ENCODE assay signal across 8 mouse cellular contexts in genomic region chr2:154420942-154421731, GRCm38 (mm10). TPM values are rescaled to one million over a fixed set of nuclear protein-coding genes. Genes with fewer than 3 reads are reported as not detected.
DNase-seq lines count a peak whose midpoint lies in the region; ATAC-seq and TF ChIP-seq lines count a peak whose summit lies in the region.

No protein-coding gene starts in this region.

- TF ChIP-seq CTCF in brain, embryonic 14.5 days (IDR thresholded peaks at IDR 0.05; ENCODE audit: borderline replicate concordance, extremely low read depth, insufficient read depth, insufficient read length): no peak

- no peak overlapping the region for H3K9ac ChIP-seq in embryonic facial prominence, embryonic 14.5 days (ENCODE audit: low read depth, low read length)

- no peaks in the 10 kb centered on the region for H3K36me3 ChIP-seq in embryonic facial prominence, embryonic 14.5 days (ENCODE audit: control insufficient read depth, insufficient read depth, low read length)
- no peaks in the 10 kb centered on the region for H3K36me3 ChIP-seq in midbrain, embryonic 10.5 days

- H3K4me1 ChIP-seq in embryonic facial prominence, embryonic 14.5 days (ENCODE audit: control insufficient read depth, insufficient read depth, low read length): no peaks in the 10 kb centered on the region
- peaks cover 43% of the 10 kb centered on the region for H3K4me1 ChIP-seq in midbrain, embryonic 10.5 days

- H3K27ac ChIP-seq in embryonic facial prominence, embryonic 14.5 days (replicated peaks; ENCODE audit: low read depth, low read length): no peak overlapping the region; the same call in 1 of the 2 replicates
- H3K27ac ChIP-seq in midbrain, embryonic 10.5 days (replicated peaks): peak overlapping the region; percentile 87

- no peak for TF ChIP-seq POLR2A in brain, embryonic 14.5 days (IDR thresholded peaks at IDR 0.05; ENCODE audit: borderline replicate concordance, extremely low read depth, insufficient read depth, insufficient read length, poor library complexity, severe bottlenecking)

- ATAC-seq in embryonic facial prominence, embryonic 14.5 days (ENCODE audit: low read depth): peak; percentile 71
- ATAC-seq in frontal cortex, adult (ENCODE audit: low TSS enrichment): no peak

- peak; percentile 69 for DNase-seq in ES-CJ7 (ENCODE audit: low read depth, low spot score)
- peak; percentile 95 for DNase-seq in brain, embryonic 14.5 days (ENCODE audit: low read depth)
- DNase-seq in embryonic facial prominence, embryonic 14.5 days (ENCODE audit: low spot score): peak; percentile 63
- peak; percentile 82 for DNase-seq in midbrain, embryonic 10.5 days (ENCODE audit: low spot score)
- no peak for DNase-seq in spleen, adult 18-20 months
- DNase-seq in lung, postnatal 14 days: no peak
- no peak for DNase-seq in spleen, adult 12 weeks (ENCODE audit: low spot score)

- peaks cover 7% of the 10 kb centered on the region; the same call in 1 of the 2 replicates for H3K9me3 ChIP-seq in embryonic facial prominence, embryonic 14.5 days (ENCODE audit: control insufficient read depth, low read length)
- H3K9me3 ChIP-seq in midbrain, embryonic 10.5 days (replicated peaks): no peaks in the 10 kb centered on the region

- no peak overlapping the region for H3K4me2 ChIP-seq in embryonic facial prominence, embryonic 14.5 days (ENCODE audit: low read depth, low read length)

- WGBS in embryonic facial prominence, embryonic 14.5 days: 25% methylated on average over 7 of the region's 7 CpGs
- whole genome bisulfite sequencing in midbrain, embryonic 10.5 days: 25% methylated on average over 7 of the region's 7 CpGs

- H3K27me3 ChIP-seq in embryonic facial prominence, embryonic 14.5 days (replicated peaks; ENCODE audit: control insufficient read depth, insufficient read depth, low read length): no peaks in the 10 kb centered on the region
- H3K27me3 ChIP-seq in midbrain, embryonic 10.5 days (ENCODE audit: low read depth, poor library complexity, severe bottlenecking): no peaks in the 10 kb centered on the region

- no peak overlapping the region for H3K4me3 ChIP-seq in embryonic facial prominence, embryonic 14.5 days (ENCODE audit: low read depth, low read length)
- peak overlapping the region; percentile 27 for H3K4me3 ChIP-seq in midbrain, embryonic 10.5 days

RNA-seq across cellular contexts. Expression of gene Snta1, which starts 13.2 kb away (rescaled TPM):
- 9.9 and 11.6 TPM in 2 replicates for polyA plus RNA-seq in brain, embryonic 14.5 days (2012; rRNA removed)
- polyA plus RNA-seq in embryonic facial prominence, embryonic 14.5 days (2014; fragmentation: Nextera tagmentation; extraction: Ambion mirVana): 8.6 and 10.4 TPM in 2 replicates
- polyA plus RNA-seq in midbrain, embryonic 10.5 days (2016; fragmentation: Nextera tagmentation; extraction: Ambion mirVana): 3.0 and 5.1 TPM in 2 replicates

RNA-seq across cellular contexts. Expression of gene Cbfa2t2, which starts 15.1 kb away (rescaled TPM):
- 46.3 and 51.1 TPM in 2 replicates for polyA plus RNA-seq in brain, embryonic 14.5 days (2012; rRNA removed)
- polyA plus RNA-seq in embryonic facial prominence, embryonic 14.5 days (2014; fragmentation: Nextera tagmentation; extraction: Ambion mirVana): 31.3 and 31.5 TPM in 2 replicates
- polyA plus RNA-seq in midbrain, embryonic 10.5 days (2016; fragmentation: Nextera tagmentation; extraction: Ambion mirVana): 67.4 and 88.4 TPM in 2 replicates

RNA-seq across cellular contexts. Expression of gene Cdk5rap1, which starts 48.3 kb away (rescaled TPM):
- polyA plus RNA-seq in brain, embryonic 14.5 days (2012; rRNA removed): 16.5 and 16.6 TPM in 2 replicates
- 16.4 and 24.1 TPM in 2 replicates for polyA plus RNA-seq in embryonic facial prominence, embryonic 14.5 days (2014; fragmentation: Nextera tagmentation; extraction: Ambion mirVana)
- polyA plus RNA-seq in midbrain, embryonic 10.5 days (2016; fragmentation: Nextera tagmentation; extraction: Ambion mirVana): 14.2 and 15.9 TPM in 2 replicates

Comparison
In these comparisons a context has a peak if more than half of its experiments do, and no peak if none do; other contexts are left out.
1. DNase-seq: peak in ES-CJ7 (single experiment), brain, embryonic 14.5 days (single experiment), embryonic facial prominence, embryonic 14.5 days (single experiment) and midbrain, embryonic 10.5 days (single experiment); none in spleen, adult 18-20 months (0 of 2), lung, postnatal 14 days (single experiment) and spleen, adult 12 weeks (single experiment).